Mouse (Mus musculus): ENCODE results near the gene Aym1. TPM values are rescaled to one million over a fixed set of nuclear protein-coding genes. Genes with fewer than 3 reads are reported as not detected.
A peak's percentile ranks its signal among the peaks of the same experiment; 100 is the strongest.

Aym1 gene
- polyA plus RNA-seq (2016; fragmentation: Nextera tagmentation; extraction: Ambion mirVana): not detected in 2 replicates

GRCm38 (mm10) chr5:113357186-113357585 is at the start of gene Aym1:
Gene Aym1 (plus strand): TSS chr5:113357294.
- no peak for DNase-seq (ENCODE audit: extremely low spot score, low spot score)
- peaks cover 38% of the 10 kb centered on the region for H3K4me1 ChIP-seq
- H3K27me3 ChIP-seq (ENCODE audit: poor library complexity, severe bottlenecking): peaks cover 62% of the 10 kb centered on the region
- WGBS: 46% methylated on average over 3 of the region's 6 CpGs
- no peak within 1 kb of the TSS for H3K27ac ChIP-seq
- no peaks in the 10 kb centered on the region for H3K36me3 ChIP-seq (replicated peaks)
- no peaks in the 10 kb centered on the region for H3K9me3 ChIP-seq
- H3K4me3 ChIP-seq: no peak within 1 kb of the TSS

GRCm38 (mm10) chr5:113309491-113310376 is 47.4 kb upstream of the Aym1 start:
- Histone ChIP-seq H3K27ac (peak overlapping the region; percentile 85; the same call in 1 of the 2 replicates), H3K36me3 (replicated peaks) (no peaks in the 10 kb centered on the region), H3K4me1 (peaks cover 55% of the 10 kb centered on the region), H3K9me3 (peaks cover 10% of the 10 kb centered on the region), H3K4me3 (peak overlapping the region; percentile 77), H3K27me3 (ENCODE audit: poor library complexity, severe bottlenecking) (peaks cover 70% of the 10 kb centered on the region)
- 62% methylated on average over 22 of the region's 22 CpGs for WGBS
- DNase-seq (ENCODE audit: extremely low spot score, low spot score): no peak

- H3K9me3 ChIP-seq: peaks cover 10% of the 10 kb centered on the region
- peaks cover 77% of the 10 kb centered on the region for H3K27me3 ChIP-seq (ENCODE audit: poor library complexity, severe bottlenecking)
- peak within 1 kb of the TSS; percentile 85 for H3K27ac ChIP-seq
- H3K4me3 ChIP-seq: peak within 1 kb of the TSS; percentile 77
- no peaks in the 10 kb centered on the region for H3K36me3 ChIP-seq (replicated peaks)
- DNase-seq (ENCODE audit: extremely low spot score, low spot score): peak; percentile 82
- 2% methylated on average over 53 of the region's 53 CpGs for WGBS
- peaks cover 55% of the 10 kb centered on the region for H3K4me1 ChIP-seq
These were observed 46.6 kb upstream of the Aym1 start, which contains the start of gene Sgsm1 for GRCm38 (mm10) chr5:113310377-113311003. Gene Sgsm1 (minus strand): TSS chr5:113310786.

- WGBS: 2% methylated on average over 24 of the region's 24 CpGs
- peaks cover 68% of the 10 kb centered on the region for H3K27me3 ChIP-seq (ENCODE audit: poor library complexity, severe bottlenecking)
- peak overlapping the region; percentile 56; the same call in 1 of the 2 replicates for H3K27ac ChIP-seq
- H3K9me3 ChIP-seq: peaks cover 10% of the 10 kb centered on the region
- H3K4me3 ChIP-seq: peak overlapping the region; percentile 33
- peak; percentile 80 for DNase-seq (ENCODE audit: extremely low spot score, low spot score)
- H3K4me1 ChIP-seq: peaks cover 25% of the 10 kb centered on the region
- no peaks in the 10 kb centered on the region for H3K36me3 ChIP-seq (replicated peaks)
These were observed 43.1 kb upstream of the Aym1 start for GRCm38 (mm10) chr5:113313998-113314397.

GRCm38 (mm10) chr5:113323784-113324638 is 33.1 kb upstream of the Aym1 start:
- no peaks in the 10 kb centered on the region for H3K36me3 ChIP-seq (replicated peaks)
- peak overlapping the region; percentile 52 for H3K4me3 ChIP-seq
- H3K4me1 ChIP-seq: peaks cover 27% of the 10 kb centered on the region
- H3K27me3 ChIP-seq (ENCODE audit: poor library complexity, severe bottlenecking): peaks cover 45% of the 10 kb centered on the region
- DNase-seq (ENCODE audit: extremely low spot score, low spot score): no peak
- peak overlapping the region; percentile 48; the same call in 1 of the 2 replicates for H3K27ac ChIP-seq
- 3% methylated on average over 38 of the region's 38 CpGs for WGBS
- peaks cover 17% of the 10 kb centered on the region for H3K9me3 ChIP-seq

GRCm38 (mm10) chr5:113329463-113329862 is 27.6 kb upstream of the Aym1 start:
- H3K36me3 ChIP-seq (replicated peaks): no peaks in the 10 kb centered on the region
- 91% methylated on average over 8 of the region's 8 CpGs for WGBS
- no peak overlapping the region for H3K4me3 ChIP-seq
- H3K4me1 ChIP-seq: peaks cover 8% of the 10 kb centered on the region
- DNase-seq (ENCODE audit: extremely low spot score, low spot score): no peak
- H3K27ac ChIP-seq: no peak overlapping the region
- H3K27me3 ChIP-seq (ENCODE audit: poor library complexity, severe bottlenecking): peaks cover 46% of the 10 kb centered on the region
- H3K9me3 ChIP-seq: peaks cover 27% of the 10 kb centered on the region

GRCm38 (mm10) chr5:113330202-113330601 is 26.9 kb upstream of the Aym1 start:
- Histone ChIP-seq H3K36me3 (replicated peaks) (no peaks in the 10 kb centered on the region), H3K4me1 (peaks cover 13% of the 10 kb centered on the region), H3K27ac (no peak overlapping the region), H3K9me3 (peaks cover 27% of the 10 kb centered on the region), H3K27me3 (ENCODE audit: poor library complexity, severe bottlenecking) (peaks cover 46% of the 10 kb centered on the region), H3K4me3 (no peak overlapping the region)
- DNase-seq (ENCODE audit: extremely low spot score, low spot score): no peak
- WGBS: 86% methylated on average over 3 of the region's 3 CpGs

- peaks cover 23% of the 10 kb centered on the region for H3K4me1 ChIP-seq
- DNase-seq (ENCODE audit: extremely low spot score, low spot score): no peak
- H3K36me3 ChIP-seq (replicated peaks): no peaks in the 10 kb centered on the region
- no peak overlapping the region for H3K27ac ChIP-seq
- H3K27me3 ChIP-seq (ENCODE audit: poor library complexity, severe bottlenecking): peaks cover 55% of the 10 kb centered on the region
- peaks cover 26% of the 10 kb centered on the region for H3K9me3 ChIP-seq
- no peak overlapping the region for H3K4me3 ChIP-seq
- 39% methylated on average over 12 of the region's 12 CpGs for WGBS
These were observed 24.9 kb upstream of the Aym1 start for GRCm38 (mm10) chr5:113332239-113332638.

- Histone ChIP-seq H3K27me3 (ENCODE audit: poor library complexity, severe bottlenecking) (peaks cover 62% of the 10 kb centered on the region), H3K36me3 (replicated peaks) (no peaks in the 10 kb centered on the region), H3K27ac (no peak overlapping the region), H3K9me3 (peaks cover 20% of the 10 kb centered on the region), H3K4me3 (no peak overlapping the region), H3K4me1 (peaks cover 23% of the 10 kb centered on the region)
- DNase-seq (ENCODE audit: extremely low spot score, low spot score): no peak
- WGBS: 66% methylated on average over 4 of the region's 4 CpGs
These were observed 24.2 kb upstream of the Aym1 start for GRCm38 (mm10) chr5:113332899-113333298.

- H3K4me3 ChIP-seq: peak overlapping the region; percentile 46
- DNase-seq (ENCODE audit: extremely low spot score, low spot score): peak; percentile 26
- H3K27ac ChIP-seq: peak overlapping the region; percentile 35; the same call in 1 of the 2 replicates
These were observed 22.2 kb upstream of the Aym1 start for GRCm38 (mm10) chr5:113334621-113335530.

GRCm38 (mm10) chr5:113335732-113336131 is 21.4 kb upstream of the Aym1 start:
- Histone ChIP-seq H3K27ac (no peak overlapping the region), H3K4me3 (peak overlapping the region; percentile 46), H3K9me3 (peaks cover 4% of the 10 kb centered on the region; the same call in 1 of the 2 replicates), H3K4me1 (peaks cover 23% of the 10 kb centered on the region), H3K27me3 (ENCODE audit: poor library complexity, severe bottlenecking) (peaks cover 83% of the 10 kb centered on the region), H3K36me3 (replicated peaks) (no peaks in the 10 kb centered on the region)
- peak; percentile 32 for DNase-seq (ENCODE audit: extremely low spot score, low spot score)
- 1% methylated on average over 17 of the region's 17 CpGs for WGBS

More at GRCm38 (mm10) chr5:113334621-113335530, 22.2 kb upstream of the Aym1 start:
- no peaks in the 10 kb centered on the region for H3K36me3 ChIP-seq (replicated peaks)
- peaks cover 81% of the 10 kb centered on the region for H3K27me3 ChIP-seq (ENCODE audit: poor library complexity, severe bottlenecking)
- H3K9me3 ChIP-seq: peaks cover 4% of the 10 kb centered on the region; the same call in 1 of the 2 replicates
- peaks cover 23% of the 10 kb centered on the region for H3K4me1 ChIP-seq
- 7% methylated on average over 34 of the region's 34 CpGs for WGBS
